Mouse (Mus musculus): ENCODE results near the gene Rspry1. TPM values are rescaled to one million over a fixed set of nuclear protein-coding genes. Genes with fewer than 3 reads are reported as not detected.

Rspry1 gene
- polyA plus RNA-seq, 1 experiment from 2014 or later: 45.0 TPM

DNA sequence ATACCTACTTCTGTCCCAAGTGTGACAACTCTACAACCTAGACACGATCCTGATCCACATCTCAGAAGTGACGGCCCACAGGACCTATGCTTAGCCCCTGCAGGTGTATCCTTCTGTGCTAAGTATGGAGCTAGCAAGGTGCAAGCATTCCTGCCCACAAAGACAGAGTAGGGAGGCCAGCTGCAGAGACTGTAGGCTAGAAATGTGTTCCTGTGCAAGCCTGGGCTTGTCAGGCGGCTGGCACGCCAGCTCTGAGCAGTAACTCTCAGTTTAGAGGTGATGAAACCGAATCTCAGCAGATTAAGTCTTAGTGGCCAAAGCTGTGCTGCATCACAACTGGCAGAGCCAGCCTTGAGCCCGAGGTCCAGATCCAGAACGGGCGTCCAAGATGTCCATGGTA lies 33.6 kb upstream of the Rspry1 start:
- ATAC-seq: no peak
- no peaks in the 10 kb centered on the region for H3K36me3 ChIP-seq (ENCODE audit: control insufficient read depth, insufficient read depth, low read length)
- H3K9ac ChIP-seq (ENCODE audit: low read depth, low read length): no peak overlapping the region
- no peaks in the 10 kb centered on the region for H3K9me3 ChIP-seq (ENCODE audit: control insufficient read depth, low read length)
- no peak overlapping the region for H3K4me3 ChIP-seq (ENCODE audit: low read length)
- H3K27ac ChIP-seq (ENCODE audit: low read depth, low read length): no peak overlapping the region
- peaks cover 28% of the 10 kb centered on the region for H3K4me1 ChIP-seq (ENCODE audit: control insufficient read depth, insufficient read depth, low read depth, low read length)
- WGBS: 90% methylated on average over 8 of the region's 8 CpGs
- H3K4me2 ChIP-seq (ENCODE audit: low read length): no peak overlapping the region
- H3K27me3 ChIP-seq (replicated peaks; ENCODE audit: control insufficient read depth, insufficient read depth, low read length): no peaks in the 10 kb centered on the region

GRCm38 (mm10) chr8:94569419-94569818 lies 32.3 kb upstream of the Rspry1 start:
- 69% methylated on average over 1 of the region's 1 CpGs for WGBS
- Histone ChIP-seq H3K9ac (ENCODE audit: low read depth, low read length) (no peak overlapping the region), H3K27ac (ENCODE audit: low read depth, low read length) (no peak overlapping the region), H3K4me2 (ENCODE audit: low read length) (no peak overlapping the region), H3K9me3 (ENCODE audit: control insufficient read depth, low read length) (no peaks in the 10 kb centered on the region), H3K27me3 (replicated peaks; ENCODE audit: control insufficient read depth, insufficient read depth, low read length) (no peaks in the 10 kb centered on the region), H3K4me3 (ENCODE audit: low read length) (no peak overlapping the region), H3K36me3 (ENCODE audit: control insufficient read depth, insufficient read depth, low read length) (no peaks in the 10 kb centered on the region), H3K4me1 (ENCODE audit: control insufficient read depth, insufficient read depth, low read depth, low read length) (peaks cover 28% of the 10 kb centered on the region)
- no peak for ATAC-seq

DNA sequence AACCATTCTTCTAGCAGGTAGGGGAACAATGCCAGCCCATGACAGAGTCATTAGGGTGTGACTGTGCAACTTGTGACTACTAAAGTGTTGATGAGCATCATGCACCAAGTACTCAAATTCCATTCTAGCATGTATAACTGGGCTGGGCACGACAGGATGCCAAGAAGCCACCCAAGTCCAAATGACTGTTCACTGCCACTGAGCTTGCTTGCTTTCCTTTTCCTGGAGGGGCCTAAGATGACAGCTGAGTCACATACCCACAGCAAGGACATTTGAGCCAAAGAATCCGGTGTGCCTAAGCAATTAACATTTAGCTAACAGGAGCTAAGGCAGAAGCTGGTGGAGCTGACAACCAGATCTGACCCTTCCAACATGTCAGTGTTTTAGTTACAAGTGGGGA lies 29.8 kb upstream of the Rspry1 start:
- no peak overlapping the region for H3K4me3 ChIP-seq (ENCODE audit: low read length)
- H3K27me3 ChIP-seq (replicated peaks; ENCODE audit: control insufficient read depth, insufficient read depth, low read length): no peaks in the 10 kb centered on the region
- no peak for ATAC-seq
- peaks cover 12% of the 10 kb centered on the region for H3K36me3 ChIP-seq (ENCODE audit: control insufficient read depth, insufficient read depth, low read length)
- no peak overlapping the region for H3K9ac ChIP-seq (ENCODE audit: low read depth, low read length)
- peaks cover 13% of the 10 kb centered on the region for H3K4me1 ChIP-seq (ENCODE audit: control insufficient read depth, insufficient read depth, low read depth, low read length)
- H3K4me2 ChIP-seq (ENCODE audit: low read length): no peak overlapping the region
- no peak overlapping the region for H3K27ac ChIP-seq (ENCODE audit: low read depth, low read length)
- 82% methylated on average over 2 of the region's 2 CpGs for WGBS
- H3K9me3 ChIP-seq (ENCODE audit: control insufficient read depth, low read length): no peaks in the 10 kb centered on the region

DNA sequence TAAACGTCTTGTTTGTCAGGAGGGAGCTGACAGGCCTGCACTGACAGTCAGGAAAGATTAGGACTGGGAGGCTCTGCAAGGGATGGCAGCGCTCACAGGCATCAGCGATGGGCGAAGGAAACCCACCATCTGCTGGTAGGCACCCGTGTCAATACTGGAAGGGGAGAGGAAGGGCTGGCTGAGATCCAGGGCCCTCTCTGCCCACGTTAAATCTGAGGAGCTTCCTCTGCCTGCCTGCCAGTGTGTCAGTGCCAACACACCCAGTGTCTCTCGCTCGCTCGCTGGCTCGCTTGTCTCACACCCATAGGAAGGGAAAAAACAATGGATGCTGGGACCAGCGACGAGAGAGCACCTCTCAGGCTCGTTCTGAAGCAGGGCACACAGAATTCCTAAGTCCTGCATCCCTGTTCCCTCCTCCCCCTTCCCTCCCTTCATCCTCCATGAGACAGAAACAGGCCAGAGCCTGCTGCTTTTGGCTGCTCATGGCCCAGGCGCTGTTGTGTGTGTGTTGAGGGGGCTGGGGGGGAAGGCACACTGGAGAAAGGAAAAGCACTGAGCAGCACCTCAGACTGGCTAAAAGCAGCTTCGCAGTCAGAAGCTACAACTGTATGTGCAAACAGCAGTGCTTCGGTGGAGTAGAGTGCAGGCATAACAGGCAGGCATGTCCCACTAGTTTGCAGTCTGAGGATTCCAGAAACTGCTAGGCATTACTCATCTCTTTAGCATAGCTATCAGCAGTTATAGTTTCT lies 27.4 kb upstream of the Rspry1 start:
- WGBS: 66% methylated on average over 16 of the region's 16 CpGs
- Histone ChIP-seq H3K9me3 (ENCODE audit: control insufficient read depth, low read length) (no peaks in the 10 kb centered on the region), H3K36me3 (ENCODE audit: control insufficient read depth, insufficient read depth, low read length) (peaks cover 20% of the 10 kb centered on the region), H3K4me1 (ENCODE audit: control insufficient read depth, insufficient read depth, low read depth, low read length) (no peaks in the 10 kb centered on the region; the same call in 1 of the 2 replicates), H3K4me3 (ENCODE audit: low read length) (no peak overlapping the region), H3K9ac (ENCODE audit: low read depth, low read length) (no peak overlapping the region), H3K4me2 (ENCODE audit: low read length) (no peak overlapping the region), H3K27ac (ENCODE audit: low read depth, low read length) (peak overlapping the region; percentile 70), H3K27me3 (replicated peaks; ENCODE audit: control insufficient read depth, insufficient read depth, low read length) (no peaks in the 10 kb centered on the region)
- ATAC-seq: peak; percentile 88

- Histone ChIP-seq H3K9ac (ENCODE audit: low read depth, low read length) (no peak overlapping the region), H3K27me3 (replicated peaks; ENCODE audit: control insufficient read depth, insufficient read depth, low read length) (no peaks in the 10 kb centered on the region), H3K9me3 (ENCODE audit: control insufficient read depth, low read length) (no peaks in the 10 kb centered on the region), H3K4me1 (ENCODE audit: control insufficient read depth, insufficient read depth, low read depth, low read length) (no peaks in the 10 kb centered on the region; the same call in 1 of the 2 replicates), H3K36me3 (ENCODE audit: control insufficient read depth, insufficient read depth, low read length) (peaks cover 22% of the 10 kb centered on the region), H3K4me3 (ENCODE audit: low read length) (no peak overlapping the region), H3K27ac (ENCODE audit: low read depth, low read length) (no peak overlapping the region), H3K4me2 (ENCODE audit: low read length) (no peak overlapping the region)
- no peak for ATAC-seq
- 94% methylated on average over 4 of the region's 4 CpGs for WGBS
Measured at GRCm38 (mm10) chr8:94575148-94575547, 26.6 kb upstream of the Rspry1 start.

GRCm38 (mm10) chr8:94581820-94582483 lies 19.8 kb upstream of the Rspry1 start:
- no peak overlapping the region for H3K4me2 ChIP-seq (ENCODE audit: low read length)
- H3K36me3 ChIP-seq (ENCODE audit: control insufficient read depth, insufficient read depth, low read length): peaks cover 14% of the 10 kb centered on the region
- H3K4me3 ChIP-seq (ENCODE audit: low read length): no peak overlapping the region
- H3K27me3 ChIP-seq (replicated peaks; ENCODE audit: control insufficient read depth, insufficient read depth, low read length): no peaks in the 10 kb centered on the region
- no peak overlapping the region for H3K27ac ChIP-seq (ENCODE audit: low read depth, low read length)
- H3K9me3 ChIP-seq (ENCODE audit: control insufficient read depth, low read length): no peaks in the 10 kb centered on the region
- no peak for ATAC-seq
- no peak overlapping the region for H3K9ac ChIP-seq (ENCODE audit: low read depth, low read length)
- WGBS: 58% methylated on average over 7 of the region's 7 CpGs
- peaks cover 2% of the 10 kb centered on the region for H3K4me1 ChIP-seq (ENCODE audit: control insufficient read depth, insufficient read depth, low read depth, low read length)

DNA sequence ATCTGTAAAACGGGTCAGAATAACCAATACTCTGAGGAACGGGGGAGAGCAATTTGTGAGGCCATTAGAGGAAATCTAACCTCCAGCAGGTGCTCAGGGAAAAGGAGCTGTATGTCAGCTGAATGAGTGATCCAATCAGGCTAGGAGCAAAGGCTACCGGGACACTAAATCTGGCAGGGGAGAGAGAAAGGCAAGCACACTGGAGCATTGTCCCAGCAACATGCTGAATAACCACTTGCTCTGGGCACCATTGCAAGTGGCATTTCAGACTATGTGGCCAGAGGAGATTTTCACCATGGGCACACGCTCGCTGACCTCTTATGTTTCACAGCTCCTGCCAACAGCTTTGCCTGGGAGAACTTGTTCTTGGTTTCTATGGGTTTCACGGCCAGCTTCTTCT lies 19.2 kb upstream of the Rspry1 start:
- 88% methylated on average over 6 of the region's 6 CpGs for WGBS
- Histone ChIP-seq H3K27ac (ENCODE audit: low read depth, low read length) (no peak overlapping the region), H3K9me3 (ENCODE audit: control insufficient read depth, low read length) (no peaks in the 10 kb centered on the region), H3K4me3 (ENCODE audit: low read length) (no peak overlapping the region), H3K36me3 (ENCODE audit: control insufficient read depth, insufficient read depth, low read length) (peaks cover 14% of the 10 kb centered on the region), H3K27me3 (replicated peaks; ENCODE audit: control insufficient read depth, insufficient read depth, low read length) (no peaks in the 10 kb centered on the region), H3K4me1 (ENCODE audit: control insufficient read depth, insufficient read depth, low read depth, low read length) (peaks cover 2% of the 10 kb centered on the region), H3K4me2 (ENCODE audit: low read length) (no peak overlapping the region), H3K9ac (ENCODE audit: low read depth, low read length) (no peak overlapping the region)
- no peak for ATAC-seq

GRCm38 (mm10) chr8:94584238-94584817 lies 17.4 kb upstream of the Rspry1 start:
- peak; percentile 93 for ATAC-seq
- H3K4me3 ChIP-seq (ENCODE audit: low read length): no peak overlapping the region
- no peaks in the 10 kb centered on the region for H3K9me3 ChIP-seq (ENCODE audit: control insufficient read depth, low read length)
- H3K4me1 ChIP-seq (ENCODE audit: control insufficient read depth, insufficient read depth, low read depth, low read length): peaks cover 2% of the 10 kb centered on the region
- peaks cover 15% of the 10 kb centered on the region for H3K36me3 ChIP-seq (ENCODE audit: control insufficient read depth, insufficient read depth, low read length)
- H3K9ac ChIP-seq (ENCODE audit: low read depth, low read length): no peak overlapping the region
- H3K27me3 ChIP-seq (replicated peaks; ENCODE audit: control insufficient read depth, insufficient read depth, low read length): no peaks in the 10 kb centered on the region
- no peak overlapping the region for H3K27ac ChIP-seq (ENCODE audit: low read depth, low read length)
- WGBS: 30% methylated on average over 4 of the region's 4 CpGs
- no peak overlapping the region for H3K4me2 ChIP-seq (ENCODE audit: low read length)

- H3K9ac ChIP-seq (ENCODE audit: low read depth, low read length): no peak overlapping the region
- 84% methylated on average over 4 of the region's 4 CpGs for WGBS
- ATAC-seq: no peak
Measured at GRCm38 (mm10) chr8:94591691-94592090, 10.0 kb upstream of the Rspry1 start.

More at GRCm38 (mm10) chr8:94591691-94592090, 10.0 kb upstream of the Rspry1 start:
- Histone ChIP-seq H3K4me3 (ENCODE audit: low read length) (no peak overlapping the region), H3K27me3 (replicated peaks; ENCODE audit: control insufficient read depth, insufficient read depth, low read length) (no peaks in the 10 kb centered on the region), H3K4me2 (ENCODE audit: low read length) (no peak overlapping the region), H3K4me1 (ENCODE audit: control insufficient read depth, insufficient read depth, low read depth, low read length) (no peaks in the 10 kb centered on the region), H3K27ac (ENCODE audit: low read depth, low read length) (no peak overlapping the region), H3K36me3 (ENCODE audit: control insufficient read depth, insufficient read depth, low read length) (peaks cover 11% of the 10 kb centered on the region), H3K9me3 (ENCODE audit: control insufficient read depth, low read length) (no peaks in the 10 kb centered on the region)

Data from hindbrain, embryonic 16.5 days (tissue).